Comparison of ENCODE assay signal across 23 mouse cellular contexts in genomic region chr13:34659507-34659906, GRCm38 (mm10). TPM values are rescaled to one million over a fixed set of nuclear protein-coding genes. Genes with fewer than 3 reads are reported as not detected.
DNase-seq lines count a peak whose midpoint lies in the region; ATAC-seq and TF ChIP-seq lines count a peak whose summit lies in the region.
"Had no signal": no experiment of that assay in that cellular context is flagged by ENCODE, and none has a peak within 500 bp of the region (broad histone marks: within the 10 kb centered on the region; RNA-seq: fewer than 3 reads in every experiment).

No protein-coding gene starts in this region.

- H3K36me3 ChIP-seq in forebrain, embryonic 11.5 days (ENCODE audit: control insufficient read depth, insufficient read depth, low read length): no peaks in the 10 kb centered on the region
- H3K36me3 ChIP-seq in forebrain, embryonic 16.5 days (ENCODE audit: control insufficient read depth, insufficient read depth): no peaks in the 10 kb centered on the region
- H3K36me3 ChIP-seq in lung, postnatal 0 days (ENCODE audit: insufficient read depth, low read length): no peaks in the 10 kb centered on the region
- no peaks in the 10 kb centered on the region for H3K36me3 ChIP-seq in liver, postnatal 0 days (replicated peaks; ENCODE audit: insufficient read depth, low read length)
- H3K36me3 ChIP-seq: embryonic facial prominence, embryonic 10.5 days; hindbrain, embryonic 12.5 days; limb, embryonic 13.5 days had no signal

- H3K4me1 ChIP-seq in forebrain, embryonic 11.5 days (replicated peaks; ENCODE audit: control insufficient read depth, insufficient read depth, low read length): no peaks in the 10 kb centered on the region
- no peaks in the 10 kb centered on the region for H3K4me1 ChIP-seq in forebrain, embryonic 16.5 days (replicated peaks; ENCODE audit: control insufficient read depth, insufficient read depth, low read length)
- no peaks in the 10 kb centered on the region for H3K4me1 ChIP-seq in lung, postnatal 0 days (ENCODE audit: insufficient read depth, low read depth, low read length)
- 0 out of 2 replicates have a peak, but pooled peaks cover 2% of the 10 kb centered on the region for H3K4me1 ChIP-seq in liver, postnatal 0 days (ENCODE audit: insufficient read depth)
- H3K4me1 ChIP-seq: embryonic facial prominence, embryonic 10.5 days; hindbrain, embryonic 12.5 days; limb, embryonic 13.5 days had no signal

- peak; percentile 1 for DNase-seq in forebrain, embryonic 11.5 days (ENCODE audit: low spot score)
- peak; percentile 48 for DNase-seq in lung, postnatal 0 days (ENCODE audit: low spot score)
- DNase-seq in lung, postnatal 14 days: no peak
- peak; percentile 40 for DNase-seq in liver, postnatal 0 days
- no peak for DNase-seq in embryo, embryonic 10 days (ENCODE audit: low spot score)
- DNase-seq in natural killer cell, adult 2 months (ENCODE audit: low spot score in 2 of 2): no peak
- no peak for DNase-seq in urinary bladder, postnatal 14 days (ENCODE audit: low spot score)
- DNase-seq: adrenal gland, postnatal 36 days; cerebellum, adult 11 months; cerebellum, adult 9-11 months; forebrain, postnatal 0 days; gastrocnemius, postnatal 25 days; kidney, adult 8-10 months; lung, adult 2 months; right cerebral cortex, postnatal 25 days; spleen, adult 18-20 months had no signal

- ATAC-seq in forebrain, embryonic 11.5 days (replicated peaks; ENCODE audit: low FRiP score): no peak
- no peak for ATAC-seq in forebrain, embryonic 16.5 days
- ATAC-seq in lung, postnatal 0 days: peak; percentile 57; the same call in 1 of the 2 replicates
- ATAC-seq in liver, postnatal 0 days: peak; percentile 87
- ATAC-seq: forebrain, postnatal 0 days; Patski had no signal

- no peak for TF ChIP-seq EP300 in lung, postnatal 0 days (IDR thresholded peaks at IDR 0.05)
- TF ChIP-seq EP300 in liver, postnatal 0 days (IDR thresholded peaks at IDR 0.05; ENCODE audit: low read depth): 0 out of 2 replicates have a peak, but pooled peaks have one; percentile 30

- no peak for TF ChIP-seq CTCF in lung, postnatal 0 days (IDR thresholded peaks at IDR 0.05)
- TF ChIP-seq CTCF in liver, postnatal 0 days (IDR thresholded peaks at IDR 0.05; ENCODE audit: low read depth): no peak

- WGBS in forebrain, embryonic 11.5 days: 79% methylated on average over 4 of the region's 4 CpGs
- WGBS in forebrain, embryonic 16.5 days: 78% methylated on average over 4 of the region's 4 CpGs
- 30% methylated on average over 4 of the region's 4 CpGs for WGBS in lung, postnatal 0 days
- WGBS in liver, postnatal 0 days (ENCODE audit: insufficient replicate concordance): 39% methylated on average over 4 of the region's 4 CpGs

- H3K9ac ChIP-seq in forebrain, embryonic 11.5 days (ENCODE audit: low read length): no peak overlapping the region
- no peak overlapping the region for H3K9ac ChIP-seq in forebrain, embryonic 16.5 days (replicated peaks; ENCODE audit: low read depth, low read length)
- no peak overlapping the region for H3K9ac ChIP-seq in lung, postnatal 0 days (replicated peaks; ENCODE audit: low read depth)
- no peak overlapping the region for H3K9ac ChIP-seq in liver, postnatal 0 days (replicated peaks)
- H3K9ac ChIP-seq: forebrain, postnatal 0 days; hindbrain, embryonic 12.5 days; limb, embryonic 13.5 days had no signal

- H3K4me2 ChIP-seq in forebrain, embryonic 11.5 days (ENCODE audit: low read depth, low read length, severe bottlenecking): no peak overlapping the region
- no peak overlapping the region for H3K4me2 ChIP-seq in forebrain, embryonic 16.5 days (ENCODE audit: low read length)
- H3K4me2 ChIP-seq in lung, postnatal 0 days (replicated peaks; ENCODE audit: low read depth, low read length): no peak overlapping the region
- peak overlapping the region; percentile 40 for H3K4me2 ChIP-seq in liver, postnatal 0 days (ENCODE audit: low read depth, low read length)
- H3K4me2 ChIP-seq: hindbrain, embryonic 12.5 days; limb, embryonic 13.5 days; midbrain, embryonic 11.5 days had no signal

- H3K27ac ChIP-seq in forebrain, embryonic 11.5 days (ENCODE audit: low read depth, low read length): no peak overlapping the region
- H3K27ac ChIP-seq in forebrain, embryonic 16.5 days (ENCODE audit: low read length): no peak overlapping the region
- H3K27ac ChIP-seq in lung, postnatal 0 days (ENCODE audit: low read length): no peak overlapping the region
- peak overlapping the region; percentile 88 for H3K27ac ChIP-seq in liver, postnatal 0 days (ENCODE audit: low read depth)
- H3K27ac ChIP-seq: embryonic facial prominence, embryonic 10.5 days; hindbrain, embryonic 12.5 days; limb, embryonic 13.5 days; macrophage had no signal

- H3K9me3 ChIP-seq in forebrain, embryonic 11.5 days (ENCODE audit: control insufficient read depth, low read length): no peaks in the 10 kb centered on the region
- H3K9me3 ChIP-seq in forebrain, embryonic 16.5 days (ENCODE audit: control insufficient read depth, low read length): no peaks in the 10 kb centered on the region
- H3K9me3 ChIP-seq in lung, postnatal 0 days (ENCODE audit: low read length): no peaks in the 10 kb centered on the region
- no peaks in the 10 kb centered on the region for H3K9me3 ChIP-seq in liver, postnatal 0 days (ENCODE audit: low read length)
- H3K9me3 ChIP-seq: embryonic facial prominence, embryonic 10.5 days; hindbrain, embryonic 12.5 days; limb, embryonic 13.5 days had no signal

- no peaks in the 10 kb centered on the region for H3K27me3 ChIP-seq in forebrain, embryonic 11.5 days (ENCODE audit: control insufficient read depth, insufficient read depth, low read length)
- H3K27me3 ChIP-seq in forebrain, embryonic 16.5 days (replicated peaks; ENCODE audit: control insufficient read depth, insufficient read depth, low read length): 0 out of 2 replicates have a peak, but pooled peaks cover 4% of the 10 kb centered on the region
- no peaks in the 10 kb centered on the region for H3K27me3 ChIP-seq in lung, postnatal 0 days (replicated peaks; ENCODE audit: insufficient read depth, low read length)
- H3K27me3 ChIP-seq in liver, postnatal 0 days (ENCODE audit: insufficient read depth, low read length): no peaks in the 10 kb centered on the region
- H3K27me3 ChIP-seq: Patski had no signal

- H3K4me3 ChIP-seq in forebrain, embryonic 11.5 days (ENCODE audit: low read depth, low read length): no peak overlapping the region
- no peak overlapping the region for H3K4me3 ChIP-seq in forebrain, embryonic 16.5 days (replicated peaks; ENCODE audit: low read length)
- H3K4me3 ChIP-seq in lung, postnatal 0 days (ENCODE audit: low read depth, low read length): no peak overlapping the region
- no peak overlapping the region for H3K4me3 ChIP-seq in liver, postnatal 0 days (ENCODE audit: low read depth, low read length)
- H3K4me3 ChIP-seq: embryonic facial prominence, embryonic 10.5 days; hindbrain, embryonic 12.5 days; limb, embryonic 13.5 days had no signal

RNA-seq across cellular contexts. Expression of gene Pxdc1, which starts 6.2 kb away (rescaled TPM):
- polyA plus RNA-seq in forebrain, embryonic 11.5 days (2014; fragmentation: Nextera tagmentation; extraction: Ambion mirVana): 4.6 and 5.0 TPM in 2 replicates
- 5.2 and 10.0 TPM in 2 replicates for polyA plus RNA-seq in forebrain, embryonic 16.5 days (2015; fragmentation: Nextera tagmentation; extraction: Ambion mirVana)
- 30.7 and 44.3 TPM in 2 replicates for polyA plus RNA-seq in lung, postnatal 0 days (2015; fragmentation: Nextera tagmentation; extraction: Ambion mirVana)
- 24.8 and 27.7 TPM in 2 replicates for polyA plus RNA-seq in liver, postnatal 0 days (2015; fragmentation: Nextera tagmentation; extraction: Ambion mirVana)

Comparison
In these comparisons a context has a peak if more than half of its experiments do, and no peak if none do; other contexts are left out.
1. DNase-seq: peak in forebrain, embryonic 11.5 days (single experiment), lung, postnatal 0 days (single experiment) and liver, postnatal 0 days (single experiment); none in lung, postnatal 14 days (single experiment), embryo, embryonic 10 days (single experiment), natural killer cell, adult 2 months (0 of 2) and urinary bladder, postnatal 14 days (single experiment).
2. ATAC-seq: peak in lung, postnatal 0 days (single experiment) and liver, postnatal 0 days (single experiment); none in forebrain, embryonic 11.5 days (single experiment) and forebrain, embryonic 16.5 days (single experiment).